Mouse (Mus musculus): ENCODE measurements around the gene Capn13. TPM values are rescaled to one million over a fixed set of nuclear protein-coding genes. Genes with fewer than 3 reads are reported as not detected.

Gene Capn13
- total RNA-seq, 2 experiments from 2014 or later: not detected

DNA sequence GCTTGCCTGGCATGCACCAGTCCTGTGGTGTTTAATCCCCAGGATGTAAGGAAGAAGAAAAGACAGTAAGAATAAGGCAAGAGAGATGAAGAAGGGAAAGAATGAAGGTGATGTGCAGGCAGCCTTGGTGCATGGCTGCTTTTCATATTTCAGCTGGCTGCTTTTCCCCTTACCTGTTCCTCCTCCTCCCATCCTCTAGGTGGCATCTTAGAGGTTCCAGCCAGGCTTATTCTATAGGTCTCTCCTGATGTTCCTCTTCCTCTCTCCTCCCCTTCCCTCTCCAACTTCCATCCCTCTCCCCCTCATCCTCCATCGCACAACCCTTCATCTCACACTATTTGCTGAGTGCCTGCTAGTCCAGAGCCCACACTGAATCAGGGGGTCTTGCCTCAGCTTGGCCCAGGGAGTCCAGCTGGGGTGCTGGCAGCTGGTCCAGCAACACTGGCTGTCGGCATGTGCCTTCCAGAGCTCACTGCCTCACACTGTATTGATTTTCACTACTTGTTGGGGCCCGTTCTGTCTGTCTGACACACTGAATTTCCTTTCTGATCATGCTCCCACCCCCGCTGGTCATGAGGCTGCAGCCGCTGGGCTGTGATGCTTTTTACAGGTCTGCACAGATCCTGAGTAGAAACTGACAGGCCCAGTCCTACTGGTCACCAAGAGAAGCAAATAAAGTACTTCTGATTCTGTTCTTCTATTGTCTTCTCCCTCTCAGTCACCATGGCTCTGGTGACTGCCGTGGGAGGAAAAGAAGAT, 56.9 kb downstream of the Capn13 start:
- no peak for DNase-seq (ENCODE audit: low spot score in 2 of 2)

DNA sequence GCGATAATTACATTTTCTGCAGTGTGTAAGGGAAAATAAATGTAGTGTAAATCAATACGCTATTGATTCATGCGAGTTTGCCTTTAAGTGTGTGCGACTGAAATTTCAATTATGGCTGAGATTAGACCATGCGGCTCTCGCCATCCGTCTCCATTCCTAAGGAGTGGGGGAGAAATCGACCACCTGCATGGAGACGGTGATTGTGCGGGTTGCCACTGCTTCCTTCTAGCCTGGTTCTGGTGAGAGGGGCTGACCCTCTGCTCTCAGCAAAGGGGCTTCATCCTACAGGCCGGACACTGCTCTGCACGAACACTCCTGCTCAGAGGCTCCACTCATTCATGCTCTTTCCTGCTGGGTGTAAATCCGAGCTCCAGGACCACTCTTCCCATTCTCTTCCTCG, 58.0 kb downstream of the Capn13 start:
- no peak for DNase-seq (ENCODE audit: low spot score in 2 of 2)

DNA sequence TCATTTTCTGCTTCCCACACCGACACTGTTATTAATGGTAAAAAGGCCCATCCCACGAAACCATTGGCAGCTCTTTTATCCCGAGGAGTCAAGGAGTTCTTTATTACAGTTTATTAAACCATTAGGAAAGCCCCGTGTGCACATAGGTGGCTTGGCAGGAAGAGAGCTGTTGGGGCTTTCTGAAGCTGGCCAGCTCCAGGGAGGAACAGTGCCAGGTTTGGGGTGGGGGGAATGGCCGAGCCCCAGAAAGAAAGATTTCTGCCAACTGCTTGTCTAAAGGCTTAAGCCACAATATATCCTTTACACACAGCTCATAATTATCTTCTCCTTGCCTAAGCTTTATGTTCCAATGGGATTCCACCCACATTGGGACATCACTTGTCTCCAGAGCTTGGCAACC, 71.6 kb downstream of the Capn13 start:
- DNase-seq (ENCODE audit: low spot score in 2 of 2): no peak

DNA sequence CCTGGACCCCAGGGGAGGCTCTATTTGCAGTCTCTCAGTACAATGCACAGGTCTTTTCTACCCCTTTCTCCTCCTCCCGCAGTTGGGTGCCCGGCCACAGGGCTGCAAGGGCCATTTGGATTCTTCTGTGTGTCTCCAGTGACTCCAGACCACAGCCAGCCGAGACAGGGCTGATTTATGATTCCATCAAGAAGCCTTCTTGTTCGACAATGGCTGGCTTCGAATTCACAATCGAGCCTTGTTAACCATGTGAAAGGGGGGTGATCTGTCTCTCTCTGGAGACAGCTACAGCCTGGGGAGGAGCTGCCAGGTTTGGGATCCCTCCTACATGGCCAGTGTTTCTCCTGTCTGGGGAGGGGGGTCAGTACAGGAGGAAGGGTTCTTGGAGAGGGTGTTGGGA, 75.4 kb downstream of the Capn13 start:
- no peak for DNase-seq (ENCODE audit: low spot score in 2 of 2)

DNA sequence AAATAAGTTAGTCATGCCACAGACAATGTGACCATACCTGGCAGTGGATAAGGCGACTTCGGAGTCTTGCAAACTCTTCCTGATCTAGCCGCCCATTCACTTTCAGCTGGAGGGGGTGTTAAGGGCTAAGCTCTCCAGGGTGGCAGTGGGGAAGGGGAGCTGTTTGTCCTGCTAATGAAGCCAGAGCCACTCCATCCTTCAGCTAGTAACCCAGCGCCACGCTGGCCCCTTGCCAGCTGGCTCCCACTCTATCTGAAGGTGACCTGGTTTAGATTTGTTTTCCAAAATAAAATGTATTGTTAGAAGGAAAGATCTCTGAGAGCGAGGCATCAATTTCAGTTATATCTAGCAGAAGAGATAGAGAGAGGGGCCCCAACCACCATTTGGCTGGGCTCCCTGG, 75.9 kb downstream of the Capn13 start:
- no peak for DNase-seq (ENCODE audit: low spot score in 2 of 2)

DNA sequence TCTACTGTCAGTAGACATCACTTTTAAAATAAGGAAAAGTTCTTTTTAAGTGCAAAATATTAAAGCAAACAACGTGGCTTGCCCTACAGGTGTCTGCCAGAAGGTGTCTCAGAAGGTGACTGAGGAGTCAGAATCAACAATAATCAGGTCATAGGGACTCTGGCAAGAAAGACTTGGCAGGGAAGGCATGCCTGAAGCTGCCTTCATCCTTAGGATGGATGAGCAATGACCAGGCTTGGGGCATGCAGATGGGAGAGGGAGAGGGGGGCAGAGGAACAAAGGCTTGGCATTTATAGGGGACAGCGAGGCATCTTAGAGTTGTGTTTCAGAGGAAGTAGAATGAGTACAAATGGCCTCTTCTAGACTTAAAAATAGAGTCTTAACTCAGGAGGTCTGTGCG, 76.7 kb downstream of the Capn13 start:
- DNase-seq (ENCODE audit: low spot score in 2 of 2): no peak

DNA sequence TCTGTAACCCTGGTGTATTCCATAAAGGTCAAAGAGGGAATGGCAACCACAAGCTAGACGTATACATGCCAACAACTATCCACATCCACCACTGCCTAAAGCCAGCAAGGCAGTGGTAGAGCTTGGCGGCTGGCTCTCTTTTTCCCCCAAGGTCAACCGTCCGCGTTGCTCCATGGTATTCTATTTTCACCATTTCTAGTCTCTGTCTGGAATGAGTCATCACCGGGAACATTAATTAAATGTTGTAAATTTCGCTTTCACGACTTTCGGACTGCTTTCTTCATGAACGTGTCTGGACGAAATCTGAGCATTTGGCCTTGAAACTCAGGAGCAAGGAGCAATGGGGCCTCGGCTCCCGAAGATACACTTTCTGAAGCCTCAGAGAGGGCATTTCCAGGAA, 85.9 kb downstream of the Capn13 start:
- no peak for DNase-seq (ENCODE audit: low spot score in 2 of 2)

DNA sequence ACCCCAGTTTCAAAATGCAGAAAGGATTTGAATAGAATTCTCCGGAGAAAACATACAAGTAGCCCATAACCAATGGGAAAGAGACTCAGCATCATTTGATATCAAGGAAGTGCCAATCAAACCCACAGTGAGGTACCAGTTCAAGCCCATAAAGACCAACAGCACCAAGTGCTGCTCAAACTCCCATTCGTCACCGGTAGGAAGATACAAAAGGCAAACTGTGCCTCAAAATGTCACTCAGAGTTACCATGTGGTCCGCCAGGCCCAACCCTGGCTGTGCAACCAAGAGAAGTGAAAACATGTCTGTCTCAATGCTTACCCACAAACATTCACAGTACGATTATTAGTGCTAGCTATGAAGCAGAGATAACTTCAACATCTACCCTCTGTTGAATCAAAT, 89.2 kb downstream of the Capn13 start:
- DNase-seq (ENCODE audit: low spot score in 2 of 2): no peak

DNA sequence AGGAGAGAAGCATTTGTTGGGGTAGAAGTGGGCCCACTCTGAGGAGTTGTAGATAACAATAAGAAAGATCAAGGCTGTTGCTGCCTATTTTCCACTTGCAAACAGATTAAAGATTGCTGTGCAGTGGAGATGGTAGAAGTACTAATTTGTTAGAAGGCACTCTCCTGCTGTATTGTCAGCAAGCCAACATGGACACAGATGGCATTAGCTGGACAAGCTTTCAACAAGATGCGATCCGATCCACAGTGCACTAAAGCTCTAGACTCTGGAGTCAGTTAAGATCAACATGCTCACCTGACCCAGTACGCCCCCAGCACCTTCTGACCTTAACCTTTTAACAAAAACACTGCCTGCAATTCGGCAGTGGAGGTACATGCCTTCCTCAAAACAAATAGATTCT, 92.0 kb downstream of the Capn13 start:
- DNase-seq (ENCODE audit: low spot score in 2 of 2): no peak

DNA sequence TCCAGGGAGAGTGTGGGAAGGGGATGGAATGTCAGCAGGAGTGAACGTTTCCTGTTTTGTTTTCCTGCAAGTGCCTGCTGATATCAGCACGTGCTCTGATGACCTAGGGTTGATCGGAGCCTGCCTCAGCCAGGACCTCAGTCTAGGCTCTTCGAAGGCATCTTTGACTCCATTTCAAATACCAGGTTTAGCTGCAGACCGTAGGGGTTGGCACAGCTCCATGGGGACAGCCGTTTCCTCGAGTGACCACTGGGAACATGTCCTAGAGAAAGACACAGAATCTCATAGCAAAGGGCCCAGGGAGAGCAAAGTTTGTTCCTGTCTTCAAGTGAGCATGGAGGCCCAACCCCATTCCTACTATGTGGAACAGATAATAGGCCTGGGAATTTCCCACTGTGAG, 94.0 kb downstream of the Capn13 start:
- DNase-seq (ENCODE audit: low spot score in 2 of 2): no peak

DNA sequence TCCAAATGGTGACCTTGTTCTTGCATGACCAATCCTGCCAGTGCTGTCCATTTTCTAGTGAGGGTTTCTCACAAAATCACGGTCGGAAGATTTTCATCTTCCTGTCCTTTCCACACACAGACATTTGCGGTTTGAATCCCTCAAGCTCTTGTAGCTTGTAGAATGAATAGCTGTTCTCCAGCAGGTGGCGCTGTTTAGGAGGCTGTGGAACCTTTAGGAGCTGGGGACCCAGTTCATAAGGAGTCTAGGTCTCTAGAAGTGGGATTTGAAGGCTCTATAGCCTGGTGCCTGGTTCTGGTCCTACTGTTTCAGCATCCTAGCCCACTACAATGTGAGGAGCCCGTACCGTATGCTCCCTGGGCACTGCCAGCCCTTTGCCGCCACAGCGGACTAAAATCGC, 95.0 kb downstream of the Capn13 start:
- DNase-seq (ENCODE audit: low spot score in 2 of 2): peak in 1 of 2 experiments; percentile 47

DNA sequence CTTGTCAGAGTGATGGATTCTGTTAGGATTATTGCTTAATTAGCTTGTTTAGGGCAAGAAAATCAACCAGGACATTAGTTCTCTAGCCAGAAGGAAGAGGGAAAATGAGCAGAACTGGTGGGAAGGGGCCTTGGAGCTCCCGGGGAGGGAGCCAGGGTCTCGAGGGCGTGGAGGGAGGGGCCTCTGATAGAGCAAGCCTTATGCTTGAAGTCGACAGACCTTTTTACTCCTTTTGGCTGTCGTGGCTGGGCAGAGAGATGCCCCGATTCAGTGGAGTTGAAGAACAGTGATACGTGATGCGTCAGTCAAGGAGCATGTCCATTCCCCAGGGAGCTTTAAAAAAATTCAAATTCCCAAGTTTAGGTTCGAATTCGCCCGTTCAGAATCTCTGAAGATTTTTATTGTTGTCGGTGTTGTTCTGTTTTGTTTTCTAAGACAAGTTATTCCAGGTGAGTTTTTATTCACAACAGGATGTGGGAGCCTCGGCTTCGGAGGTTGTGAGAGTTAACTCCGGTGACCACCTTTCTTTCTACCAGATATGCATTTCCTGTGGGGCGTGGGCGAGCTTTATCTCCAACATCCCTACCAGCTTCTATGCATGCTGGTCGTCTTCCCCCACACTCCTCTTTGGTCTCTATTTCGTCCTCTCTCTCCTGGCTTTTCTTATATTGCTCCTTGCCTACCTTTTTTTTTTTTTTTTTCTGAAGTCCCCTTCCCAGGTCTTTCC, 96.4 kb downstream of the Capn13 start:
- DNase-seq (ENCODE audit: low spot score in 2 of 2): no peak

DNA sequence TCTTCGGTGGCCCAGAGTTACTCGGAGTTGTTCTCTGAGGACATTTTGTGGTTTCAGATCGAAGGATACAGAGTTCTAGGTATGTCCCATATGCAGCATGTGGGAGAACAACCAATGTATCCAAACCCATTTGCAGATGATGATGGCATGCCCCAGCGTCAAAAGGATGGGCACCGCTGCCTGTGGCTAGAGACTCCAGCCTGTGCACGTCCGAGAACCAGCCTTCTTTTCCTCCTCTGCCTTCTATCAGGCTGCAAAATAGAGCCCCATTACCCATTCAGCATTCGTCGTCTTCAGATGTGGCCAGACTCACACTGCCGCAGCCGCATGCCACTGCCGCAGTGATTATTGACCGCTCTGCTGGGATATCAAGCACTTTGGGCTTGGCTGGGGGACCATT, 97.0 kb downstream of the Capn13 start:
- DNase-seq (ENCODE audit: low spot score in 2 of 2): no peak

DNA sequence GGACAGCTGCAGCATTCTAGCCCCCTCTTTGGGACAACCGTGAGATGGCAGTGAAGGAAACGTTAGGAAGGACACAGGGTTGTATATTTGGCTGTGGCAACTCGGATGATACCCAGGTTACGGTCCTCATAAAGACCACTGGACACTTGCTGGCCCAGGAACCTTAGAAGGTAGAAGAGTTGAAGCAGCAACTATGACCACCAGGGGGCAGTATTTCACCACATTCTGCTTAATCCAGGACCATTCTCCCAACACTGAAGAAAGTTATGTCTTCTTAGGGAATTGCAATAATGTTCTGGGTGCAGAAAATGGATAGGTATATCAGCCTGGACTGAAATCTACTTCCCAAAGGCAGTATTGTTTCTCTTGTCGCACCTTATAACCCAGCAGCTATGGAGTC, 97.4 kb downstream of the Capn13 start:
- peak; percentile 61 to 72 for DNase-seq (ENCODE audit: low spot score in 2 of 2)

DNA sequence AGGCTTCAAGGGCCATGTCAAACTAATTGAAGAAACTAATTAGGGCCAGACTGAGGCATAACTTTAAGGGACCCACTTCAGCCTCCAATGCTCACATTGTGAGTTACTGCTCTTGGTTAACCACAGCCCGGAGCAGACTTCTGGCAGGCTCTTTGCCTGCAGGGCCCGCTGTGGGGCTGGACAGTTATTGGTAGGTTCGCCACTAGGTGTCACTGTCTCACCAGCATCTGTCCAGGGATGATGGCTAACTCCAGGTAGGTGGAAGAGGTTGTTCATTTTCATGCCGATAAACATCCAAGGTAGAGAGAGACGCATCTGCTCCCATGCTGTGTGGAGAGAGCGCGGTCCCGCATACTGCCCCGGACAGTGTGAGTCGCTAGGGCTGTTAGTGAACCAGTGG, 98.6 kb downstream of the Capn13 start:
- peak; percentile 67 to 74 for DNase-seq (ENCODE audit: low spot score in 2 of 2)

DNA sequence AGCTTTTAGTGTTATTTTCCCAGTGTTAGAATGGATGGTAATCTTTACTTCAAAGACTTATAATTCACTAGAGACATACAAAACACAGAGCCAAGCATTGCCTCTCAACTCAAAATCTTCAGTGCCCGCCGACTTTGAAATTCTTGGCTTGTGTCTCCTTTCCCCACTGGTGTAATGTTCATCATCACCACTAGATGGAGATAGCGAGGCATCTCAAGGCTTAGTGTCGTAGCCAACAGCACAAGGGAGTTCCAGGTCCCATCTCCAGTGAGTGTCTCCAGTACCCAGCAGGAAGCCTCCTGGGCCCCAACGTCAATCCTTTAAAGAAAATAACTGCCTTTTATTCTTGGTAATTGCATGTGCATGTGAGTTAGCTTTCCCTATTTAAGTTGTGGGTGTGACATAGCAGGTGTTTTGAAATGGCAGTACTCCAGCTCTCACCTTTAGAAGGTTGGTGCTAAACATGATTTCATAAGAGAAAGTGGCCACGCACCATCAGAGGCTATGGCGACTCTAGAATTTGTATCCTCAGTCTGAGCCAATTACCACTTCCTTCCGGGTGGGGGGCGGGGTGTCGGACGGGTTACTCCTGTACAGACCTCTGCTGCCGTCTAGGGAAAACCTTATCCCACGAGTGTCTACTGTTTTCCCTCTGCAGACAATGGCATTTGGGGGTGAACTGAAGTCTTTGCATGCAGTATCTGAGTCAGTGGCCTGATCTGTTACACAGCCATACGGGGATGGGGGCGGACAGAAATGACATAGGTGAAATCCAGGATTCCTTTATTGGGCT, 99.2 kb downstream of the Capn13 start:
- peak; percentile 43 to 57 for DNase-seq (ENCODE audit: low spot score in 2 of 2)

DNA sequence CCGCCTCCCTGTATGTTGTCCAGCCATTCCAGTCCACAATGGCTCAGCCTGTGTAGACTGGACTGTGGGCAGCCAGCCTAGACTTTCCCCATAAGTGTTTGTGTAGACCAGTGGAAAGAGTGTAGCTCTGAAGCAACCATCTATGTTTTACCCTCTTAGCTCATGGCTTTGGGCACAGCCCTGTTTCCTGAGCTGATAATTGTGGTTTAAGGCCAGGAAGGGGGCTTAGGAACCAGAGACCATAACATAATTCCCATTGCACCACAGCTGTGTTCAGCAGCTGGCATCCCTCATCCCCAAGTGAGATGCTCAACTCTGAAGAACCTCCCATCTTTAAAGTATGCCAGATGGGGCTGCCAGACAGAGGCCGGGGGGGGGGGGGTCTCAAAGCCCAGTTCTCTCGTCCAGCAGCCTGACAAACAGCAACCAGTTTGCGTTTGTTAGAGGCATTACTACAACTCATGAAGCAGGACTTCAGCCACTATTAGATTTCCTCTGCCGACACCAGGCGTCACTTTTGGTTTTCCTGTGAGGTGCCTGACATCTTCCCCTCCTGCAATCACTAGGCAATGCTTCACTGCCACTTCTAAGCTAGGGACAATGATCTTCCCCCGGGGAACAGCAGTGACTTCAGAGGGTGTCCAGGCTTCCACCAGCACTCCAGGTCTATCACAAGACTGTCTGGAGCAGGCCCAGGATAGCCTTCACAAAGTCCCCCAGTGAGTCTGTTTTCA, 100.4 kb downstream of the Capn13 start:
- no peak for DNase-seq (ENCODE audit: low spot score in 2 of 2)

DNA sequence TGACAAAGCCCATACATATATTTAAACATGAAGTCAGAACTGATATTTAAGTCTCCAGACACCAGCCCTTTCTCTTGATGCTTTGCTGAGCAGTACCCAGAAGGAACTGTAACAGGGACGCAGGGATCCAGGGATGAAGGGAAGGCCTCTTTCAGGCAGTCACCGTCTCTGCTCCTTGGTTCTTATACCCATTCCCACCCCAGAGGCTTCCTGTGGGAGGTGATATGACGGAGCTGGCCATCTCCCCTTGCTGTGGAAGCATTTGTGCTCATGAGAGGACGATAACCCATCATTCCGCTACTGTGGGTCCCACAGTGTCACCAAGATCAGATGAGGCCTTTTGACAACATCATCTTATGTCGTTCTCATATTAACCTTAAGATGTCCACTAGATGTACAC, 101.7 kb downstream of the Capn13 start:
- DNase-seq (ENCODE audit: low spot score in 2 of 2): no peak

DNA sequence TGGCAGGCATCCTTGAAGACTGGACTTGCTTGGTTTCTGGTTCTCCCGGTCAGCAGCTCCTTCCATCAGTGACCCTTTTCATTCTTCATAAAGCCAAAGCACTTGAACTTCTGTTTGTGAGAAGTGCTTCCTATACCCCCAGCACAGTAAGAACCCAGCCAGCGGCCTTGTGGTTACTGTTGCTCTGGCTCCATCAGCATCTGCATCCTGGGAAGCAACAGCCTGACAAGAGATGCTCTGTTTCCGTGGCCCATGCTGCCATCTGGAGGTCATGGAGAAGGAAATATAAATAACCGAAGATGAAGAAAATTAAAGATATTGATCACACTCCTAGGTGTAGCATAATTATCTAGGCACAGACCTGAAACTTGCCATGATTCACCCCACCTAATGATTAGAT, 103.8 kb downstream of the Capn13 start:
- DNase-seq (ENCODE audit: low spot score in 2 of 2): peak in 1 of 2 experiments; percentile 47

DNA sequence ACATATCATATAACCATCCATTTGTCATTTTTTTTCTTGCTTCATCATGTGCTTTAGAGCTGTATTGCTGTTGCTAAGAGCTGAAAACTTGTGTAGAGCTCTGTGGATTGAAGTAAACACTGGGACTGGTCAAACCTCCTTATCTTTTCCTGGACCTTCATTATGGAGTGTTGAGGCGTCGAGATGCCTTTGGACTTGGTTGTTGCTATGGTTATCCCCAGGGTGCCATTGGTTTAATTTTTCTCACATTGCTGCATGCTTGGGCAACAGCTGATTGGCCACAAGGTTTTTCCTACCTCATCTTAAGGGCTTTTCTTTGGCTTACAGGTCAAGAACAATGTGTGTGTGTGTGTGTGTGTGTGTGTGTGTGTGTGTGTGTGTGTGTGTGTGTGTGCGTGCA, 107.4 kb downstream of the Capn13 start:
- no peak for DNase-seq (ENCODE audit: low spot score in 2 of 2)

DNA sequence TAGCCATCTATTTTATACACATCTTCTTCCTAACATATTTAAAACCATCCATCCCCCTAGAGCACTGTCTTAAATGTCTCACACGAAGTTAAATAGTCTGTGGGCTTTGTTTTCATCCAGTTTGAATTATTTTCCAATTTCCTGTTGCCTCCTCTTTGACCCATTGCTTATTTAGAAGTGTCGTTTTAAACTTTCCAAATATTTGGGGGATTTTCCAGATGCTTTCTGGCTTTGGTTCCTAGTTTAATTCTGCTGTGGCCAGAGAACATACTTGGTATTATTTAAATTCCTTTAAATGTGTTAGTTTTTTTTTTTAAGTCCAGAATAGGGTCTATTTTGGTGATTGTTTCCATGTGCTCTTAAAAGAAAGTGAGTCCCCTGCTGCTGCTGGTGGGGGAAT, 116.4 kb downstream of the Capn13 start:
- DNase-seq (ENCODE audit: low spot score in 2 of 2): no peak
